Mouse (Mus musculus) midbrain, embryonic 12.5 days (tissue): ENCODE data around the gene Gm3149. TPM values are rescaled to one million over a fixed set of nuclear protein-coding genes. Genes with fewer than 3 reads are reported as not detected.
"Not testable (repeated sequence)": the region's sequence is repeated elsewhere in the genome, so short reads cannot be mapped to it uniquely, and the experiment has no call there.

Source experiments
- ATAC-seq: fragments of 200-750 bp; cut with Nextera tagmentation; 2 replicates; pipeline ENCODE4 v1.8.0; 2017; ENCODE audit warnings: low read depth, moderate TSS enrichment, moderate library complexity; ENCODE audit not compliant: low FRiP score
- H3K27ac ChIP-seq: fragments of 300-500 bp; sonication (generic); replicated peaks from 2 replicates; pipeline ENCODE4 v1.5.1; 2016; ENCODE audit warnings: mild to moderate bottlenecking
- H3K27me3 ChIP-seq: fragments of 300-500 bp; sonication (generic); 2 replicates; pipeline ENCODE4 v1.6.1; 2016; ENCODE audit warnings: mild to moderate bottlenecking
- H3K36me3 ChIP-seq: fragments of 300-500 bp; sonication (generic); 2 replicates; pipeline ENCODE4 v1.6.1; 2016
- H3K4me1 ChIP-seq: fragments of 300-500 bp; sonication (generic); 2 replicates; pipeline ENCODE4 v1.6.1; 2016
- H3K4me2 ChIP-seq: fragments of 300-500 bp; sonication (generic); replicated peaks from 2 replicates; pipeline ENCODE4 v1.6.1; 2016; ENCODE audit warnings: mild to moderate bottlenecking, moderate library complexity
- H3K4me3 ChIP-seq: fragments of 300-500 bp; sonication (generic); 2 replicates; pipeline ENCODE4 v1.5.1; 2016; ENCODE audit warnings: mild to moderate bottlenecking
- H3K9ac ChIP-seq: fragments of 300-500 bp; sonication (generic); replicated peaks from 2 replicates; pipeline ENCODE4 v1.6.1; 2016; ENCODE audit warnings: mild to moderate bottlenecking, moderate library complexity
- H3K9me3 ChIP-seq: fragments of 300-500 bp; sonication (generic); 2 replicates; pipeline ENCODE4 v1.6.1; 2016; ENCODE audit warnings: mild to moderate bottlenecking
- WGBS: fragments of 180-500 bp; shearing (Covaris S2); methylation state at CpG from one replicate; pipeline ENCODE4 v1.1.7; 2016; 5-methylcytosine and 5-hydroxymethylcytosine counted together
- polyA plus RNA-seq: library from polyadenylated mRNA; unstranded; fragments of >200 nt; fragmentation: Nextera tagmentation; extraction: Ambion mirVana; gene quantifications from 2 replicates; pipeline ENCODE4 v1.2.1, GENCODE M21; 2016

Gene Gm3149
- not detected in 2 replicates for polyA plus RNA-seq

- H3K4me3 ChIP-seq, H3K9me3 ChIP-seq, H3K27me3 ChIP-seq, H3K27ac ChIP-seq, ATAC-seq, H3K4me1 ChIP-seq, H3K9ac ChIP-seq, H3K36me3 ChIP-seq, H3K4me2 ChIP-seq: not testable (repeated sequence)
- no CpG with 5 or more reads among the region's 1 CpGs for WGBS
Observed at GRCm38 (mm10) chr14:4316983-4317382, at the start of gene Gm3149. Gene Gm3149, plus strand, starts transcription at chr14:4317283.

- WGBS = 82% methylated on average over 2 of the region's 2 CpGs
- H3K27me3 ChIP-seq, H3K9me3 ChIP-seq, H3K4me1 ChIP-seq, H3K27ac ChIP-seq, H3K4me3 ChIP-seq, H3K9ac ChIP-seq, H3K36me3 ChIP-seq, ATAC-seq, H3K4me2 ChIP-seq: not testable (repeated sequence)
Observed at GRCm38 (mm10) chr14:4269238-4269950, 47.7 kb upstream of the Gm3149 start.

- not testable (repeated sequence) for H3K4me1 ChIP-seq, H3K27me3 ChIP-seq, H3K4me2 ChIP-seq, H3K36me3 ChIP-seq, H3K9ac ChIP-seq, H3K4me3 ChIP-seq, H3K9me3 ChIP-seq, ATAC-seq, H3K27ac ChIP-seq
- 80% methylated on average over 3 of the region's 3 CpGs for WGBS
Observed at GRCm38 (mm10) chr14:4279828-4280227, 37.3 kb upstream of the Gm3149 start.

- Histone ChIP-seq H3K4me3 (peak within 1 kb of the TSS; percentile 46), H3K9ac (peak within 1 kb of the TSS; percentile 41; the same call in 1 of the 2 replicates), H3K4me2 (peak within 1 kb of the TSS; percentile 74)
- H3K36me3 ChIP-seq, H3K9me3 ChIP-seq, H3K27me3 ChIP-seq, H3K27ac ChIP-seq, H3K4me1 ChIP-seq, ATAC-seq: not testable (repeated sequence)
- WGBS = 2% methylated on average over 25 of the region's 48 CpGs
Observed at GRCm38 (mm10) chr14:4334476-4335080, 17.5 kb downstream of the Gm3149 start, which contains the start of gene 2610042L04Rik. Gene 2610042L04Rik, plus strand, starts transcription at chr14:4334763.

GRCm38 (mm10) chr14:4335506-4335905, 18.4 kb downstream of the Gm3149 start:
- H3K4me1 ChIP-seq, H3K9ac ChIP-seq, ATAC-seq, H3K4me2 ChIP-seq, H3K36me3 ChIP-seq, H3K27ac ChIP-seq, H3K27me3 ChIP-seq, H3K9me3 ChIP-seq, H3K4me3 ChIP-seq: not testable (repeated sequence)
- WGBS = 10% methylated on average over 8 of the region's 8 CpGs

- 88% methylated on average over 3 of the region's 3 CpGs for WGBS
Observed at GRCm38 (mm10) chr14:4368991-4369390, 51.9 kb downstream of the Gm3149 start.

GRCm38 (mm10) chr14:4369691-4370090, 52.6 kb downstream of the Gm3149 start:
- H3K4me2 ChIP-seq, H3K9ac ChIP-seq, H3K9me3 ChIP-seq, H3K27me3 ChIP-seq, H3K36me3 ChIP-seq, H3K4me3 ChIP-seq, H3K4me1 ChIP-seq, ATAC-seq, H3K27ac ChIP-seq: not testable (repeated sequence)
- WGBS = 83% methylated on average over 3 of the region's 3 CpGs

More at GRCm38 (mm10) chr14:4368991-4369390, 51.9 kb downstream of the Gm3149 start:
- H3K36me3 ChIP-seq, H3K9me3 ChIP-seq, H3K4me1 ChIP-seq, H3K4me3 ChIP-seq, H3K9ac ChIP-seq, H3K4me2 ChIP-seq, H3K27me3 ChIP-seq, H3K27ac ChIP-seq, ATAC-seq: not testable (repeated sequence)

Other genes with a start within 250 kb of the Gm3149 start
- not detected in 2 replicates for gene Gm3115, start 233.2 kb upstream of the Gm3149 start, polyA plus RNA-seq
- gene Gm8108, start 206.8 kb upstream of the Gm3149 start, polyA plus RNA-seq = 0.33 and 1.2 TPM in 2 replicates
- not detected in 2 replicates for gene Gm3127, start 152.3 kb upstream of the Gm3149 start, polyA plus RNA-seq
- 1.2 and 1.6 TPM in 2 replicates for gene Gm2974, start 134.7 kb upstream of the Gm3149 start, polyA plus RNA-seq
- gene Gm3138, start 67.7 kb upstream of the Gm3149 start, polyA plus RNA-seq = not detected in 2 replicates
- gene 2610042L04Rik, start 17.5 kb downstream of the Gm3149 start, polyA plus RNA-seq = 1.3 and 1.5 TPM in 2 replicates
- gene Gm3159, start 80.2 kb downstream of the Gm3149 start, polyA plus RNA-seq = not detected in 2 replicates
- 0.74 and 1.0 TPM in 2 replicates for gene Gm3164, start 98.2 kb downstream of the Gm3149 start, polyA plus RNA-seq
- gene Gm3173, start 113.7 kb downstream of the Gm3149 start, polyA plus RNA-seq = not detected in 2 replicates
- not detected in 2 replicates for gene Gm3182, start 164.5 kb downstream of the Gm3149 start, polyA plus RNA-seq
- not detected in 2 replicates for gene Gm3047, start 238.1 kb downstream of the Gm3149 start, polyA plus RNA-seq